Mouse (Mus musculus): ENCODE measurements around the gene Siae.
A peak's percentile ranks its signal among the peaks of the same experiment; 100 is the strongest.

The Siae gene

GRCm38 (mm10) chr9:37540701-37541575 is 14.6 kb upstream of the Siae start:
- DNase-seq, result no peak

GRCm38 (mm10) chr9:37541851-37542642 is 13.5 kb upstream of the Siae start:
- DNase-seq, result no peak

- DNase-seq, result peak; percentile 26 to 35
Observed at GRCm38 (mm10) chr9:37543869-37544440, 11.5 kb upstream of the Siae start.

DNA sequence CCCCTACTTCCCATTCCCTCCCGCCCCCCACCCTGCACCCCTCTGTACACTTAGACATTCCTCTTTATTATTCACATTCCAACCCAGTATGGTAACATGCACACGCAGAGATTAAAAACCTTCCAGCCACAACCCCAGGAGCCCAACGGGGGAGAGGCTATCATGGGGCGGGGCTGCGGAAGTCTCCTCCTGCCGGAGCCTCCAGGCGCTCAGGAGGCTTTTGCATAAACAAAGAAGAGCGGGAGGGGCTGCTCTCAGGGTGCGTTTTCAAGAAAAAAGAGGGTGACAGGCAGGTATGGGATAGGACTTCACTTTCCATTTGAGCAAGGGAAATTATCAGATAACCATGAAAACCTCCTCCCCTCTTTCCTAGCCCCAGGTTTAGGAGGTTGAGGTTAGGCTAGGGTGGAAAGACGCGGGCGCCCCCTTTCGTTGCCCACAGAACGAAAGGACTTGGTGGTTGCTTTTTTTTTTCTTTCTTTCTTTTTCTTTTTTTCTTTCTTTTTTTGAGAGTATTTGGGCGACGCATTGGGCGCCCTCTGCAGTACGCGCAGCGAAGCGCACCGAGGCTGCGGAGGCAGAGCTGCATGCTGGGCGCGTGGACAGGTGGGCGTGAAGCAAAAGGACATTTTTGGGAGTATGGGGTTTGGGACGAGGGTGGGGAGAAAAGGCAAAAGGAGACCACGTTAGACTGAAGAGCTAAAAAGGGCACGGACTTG is 10.9 kb upstream of the Siae start:
- DNase-seq, result peak; percentile 59 to 73

- no peak for DNase-seq
Observed at GRCm38 (mm10) chr9:37545166-37545610, 10.3 kb upstream of the Siae start.

GRCm38 (mm10) chr9:37545847-37546452 is 9.5 kb upstream of the Siae start:
- no peak for DNase-seq

- no peak for DNase-seq
Observed at GRCm38 (mm10) chr9:37546889-37547288, 8.6 kb upstream of the Siae start.

DNA sequence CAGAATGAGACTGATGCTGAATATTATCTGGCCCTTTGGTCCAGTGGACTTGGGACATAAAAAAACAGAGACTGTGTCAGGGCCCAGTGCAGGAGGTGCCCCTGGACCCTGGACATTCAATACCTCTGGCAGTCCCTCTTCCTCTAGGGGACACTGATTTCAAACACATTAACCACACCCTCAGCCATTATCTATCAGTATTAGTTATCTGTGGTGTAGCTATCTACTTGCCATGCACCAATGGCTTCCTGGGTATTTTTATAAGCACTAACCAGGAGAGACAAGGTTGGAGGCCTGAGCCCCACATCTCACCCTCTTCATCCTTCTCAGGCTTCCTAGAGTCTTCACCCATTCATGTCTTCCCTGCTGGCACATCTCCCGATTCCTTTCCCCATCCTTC is 5.1 kb upstream of the Siae start:
- no peak for DNase-seq

DNA sequence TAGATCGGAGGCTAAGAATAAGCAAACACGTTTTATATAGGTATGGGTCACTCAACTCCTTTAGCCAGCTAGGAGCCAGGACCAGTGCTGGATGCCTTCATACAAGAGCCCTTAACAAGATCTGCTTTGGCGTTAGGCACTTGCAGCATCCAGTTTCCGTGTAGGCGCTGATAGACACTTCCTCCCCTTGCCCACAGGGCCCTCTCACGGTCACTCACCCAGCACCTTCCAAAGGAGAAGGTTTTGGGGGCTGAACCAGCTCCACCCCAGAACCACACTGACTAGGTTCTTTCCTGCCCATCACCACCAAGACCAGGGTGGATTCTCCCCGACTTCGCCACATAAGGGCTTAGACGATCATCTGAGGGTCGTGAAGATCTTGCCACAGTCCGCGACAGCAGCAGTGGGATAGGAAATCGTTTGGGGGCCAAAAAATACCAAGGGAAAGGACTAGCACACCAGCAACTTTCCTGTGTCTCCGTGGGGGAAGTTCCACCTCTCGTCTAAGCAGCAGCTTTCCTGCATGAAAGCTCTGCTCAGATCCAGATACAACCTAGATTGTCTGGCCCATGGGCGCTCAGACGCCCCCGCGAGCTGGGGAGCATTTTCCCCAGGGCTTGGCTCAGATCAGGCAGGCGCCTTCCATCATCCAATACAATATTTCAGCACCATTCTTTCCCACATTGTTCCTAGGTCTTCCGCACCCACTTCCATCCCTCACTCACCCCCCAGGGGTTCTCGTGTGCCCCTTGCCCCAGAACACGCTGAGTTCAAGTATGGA is 3.6 kb upstream of the Siae start:
- DNase-seq, result no peak

DNA sequence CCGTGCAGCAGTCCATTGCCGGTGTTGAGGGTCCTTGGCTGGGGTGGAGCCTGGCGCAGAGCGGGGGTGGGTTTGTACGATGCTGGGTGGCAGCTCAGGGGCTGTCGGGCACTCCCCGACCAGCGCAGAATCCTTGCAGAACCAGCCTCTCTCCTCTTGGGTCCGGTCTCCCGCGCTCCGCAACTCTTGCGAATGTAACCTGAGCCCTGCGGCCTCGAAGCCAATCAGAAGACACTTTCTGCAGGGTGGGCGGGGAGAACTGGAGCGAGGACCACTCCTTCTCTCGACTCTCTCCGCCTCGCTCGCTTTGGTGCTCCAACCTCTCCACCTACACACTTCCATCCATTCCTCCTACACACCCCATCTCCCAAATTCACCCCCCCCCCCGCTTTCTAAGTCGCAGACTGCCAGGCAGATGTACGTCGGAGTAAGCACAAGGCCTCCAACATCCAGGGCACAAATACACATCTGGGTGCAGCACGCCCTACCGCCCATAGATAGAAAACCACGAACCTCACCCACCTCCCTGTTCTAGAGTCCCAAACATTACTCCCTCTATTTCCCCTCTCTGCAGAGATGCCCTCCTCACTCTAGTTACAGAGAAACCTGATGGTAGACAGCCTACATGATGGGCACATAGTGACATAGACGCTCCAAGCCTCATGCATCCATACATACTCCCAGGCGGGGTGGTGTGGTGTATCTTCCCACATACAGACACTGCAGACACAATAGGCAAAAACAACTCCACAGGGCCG is 2.8 kb upstream of the Siae start, which contains the start of gene Nrgn:
TSS of gene Nrgn (minus strand) at position 369 of the 758 bp plus-strand sequence.
- DNase-seq, result peak; percentile 76 to 86

- DNase-seq, result no peak
Observed at GRCm38 (mm10) chr9:37554279-37554678, 1.2 kb upstream of the Siae start.

DNA sequence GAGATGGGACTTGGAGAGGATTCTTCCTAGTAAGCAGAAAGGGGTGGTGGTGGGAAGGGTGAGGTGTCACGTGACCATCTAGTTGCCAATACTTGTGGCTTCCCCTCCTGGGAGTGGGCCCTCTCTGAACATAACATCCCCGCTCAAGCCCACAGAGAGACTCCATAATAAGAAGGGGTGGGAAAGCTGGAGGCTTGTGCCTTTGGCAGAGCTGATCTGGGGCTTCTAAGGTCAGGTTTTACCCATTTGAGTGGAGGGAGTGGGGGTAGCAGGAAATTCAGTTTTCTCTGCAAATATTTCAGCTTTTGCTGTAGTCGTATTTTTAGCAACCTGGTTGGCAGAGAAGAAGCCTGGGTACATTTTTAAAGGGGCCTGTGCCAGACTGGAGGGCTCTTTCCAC is 868 bp downstream of the Siae start:
- no peak for DNase-seq

DNA sequence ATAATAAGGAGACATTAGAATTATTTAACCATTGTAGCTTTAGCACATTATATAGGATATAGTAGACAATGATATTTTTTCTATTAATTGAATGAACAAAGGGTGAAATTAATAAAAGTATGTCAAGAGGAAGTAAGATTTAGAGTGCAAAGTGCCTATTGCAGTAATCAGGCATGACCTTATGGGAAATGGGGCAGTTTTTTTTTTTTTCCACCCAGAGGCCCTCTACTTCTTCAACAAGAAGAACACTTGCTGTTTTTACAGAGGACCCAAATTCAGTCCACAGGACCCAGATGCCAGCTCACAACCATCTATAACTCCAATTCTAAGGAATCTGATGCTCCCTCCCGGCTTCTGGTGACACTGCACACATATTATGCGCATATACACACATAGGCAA is 5.1 kb downstream of the Siae start:
- DNase-seq, result no peak

DNA sequence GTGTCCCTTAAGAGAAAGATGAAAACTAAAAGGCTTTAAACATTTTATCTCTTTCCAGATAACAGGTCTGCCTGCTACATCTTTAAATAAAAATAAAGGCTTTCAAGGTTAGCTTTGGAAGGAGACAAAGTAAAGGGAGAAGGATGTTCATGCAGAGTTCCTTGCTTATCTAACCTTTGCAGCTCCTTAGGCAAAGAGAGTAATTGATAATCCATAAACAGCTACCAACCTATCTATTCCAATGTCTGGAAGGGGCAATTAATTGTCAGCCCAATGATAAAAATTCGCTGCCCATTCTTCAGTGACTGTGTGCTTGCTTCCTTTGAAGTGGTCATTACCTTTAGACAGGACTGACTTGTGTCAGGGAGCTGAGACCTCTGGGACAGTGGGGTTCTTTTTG is 8.3 kb downstream of the Siae start:
- no peak for DNase-seq

DNA sequence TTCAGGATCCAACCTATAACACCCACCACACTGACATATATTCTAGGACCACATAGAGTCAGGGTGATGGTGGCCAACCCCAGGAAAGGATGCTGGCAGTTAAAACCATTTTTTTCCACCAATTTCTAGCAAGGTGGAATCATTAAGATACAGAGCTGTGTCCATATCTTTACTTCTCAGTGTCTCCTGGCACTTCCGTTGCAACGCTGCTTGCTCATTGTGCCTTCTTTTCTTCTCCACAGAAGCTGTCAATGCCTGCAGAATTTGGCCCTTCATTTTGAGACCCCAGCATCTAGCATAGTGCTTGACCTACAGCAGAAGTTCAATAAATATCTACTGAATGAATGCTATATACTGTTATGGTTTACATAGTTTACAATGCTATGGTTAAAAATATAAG is 11.5 kb downstream of the Siae start:
- DNase-seq, result no peak

GRCm38 (mm10) chr9:37567454-37567853 is 12.0 kb downstream of the Siae start:
- no peak for DNase-seq

- peak in 1 of 2 experiments; percentile 35 for DNase-seq
Observed at GRCm38 (mm10) chr9:37567892-37568604, 12.6 kb downstream of the Siae start.

DNA sequence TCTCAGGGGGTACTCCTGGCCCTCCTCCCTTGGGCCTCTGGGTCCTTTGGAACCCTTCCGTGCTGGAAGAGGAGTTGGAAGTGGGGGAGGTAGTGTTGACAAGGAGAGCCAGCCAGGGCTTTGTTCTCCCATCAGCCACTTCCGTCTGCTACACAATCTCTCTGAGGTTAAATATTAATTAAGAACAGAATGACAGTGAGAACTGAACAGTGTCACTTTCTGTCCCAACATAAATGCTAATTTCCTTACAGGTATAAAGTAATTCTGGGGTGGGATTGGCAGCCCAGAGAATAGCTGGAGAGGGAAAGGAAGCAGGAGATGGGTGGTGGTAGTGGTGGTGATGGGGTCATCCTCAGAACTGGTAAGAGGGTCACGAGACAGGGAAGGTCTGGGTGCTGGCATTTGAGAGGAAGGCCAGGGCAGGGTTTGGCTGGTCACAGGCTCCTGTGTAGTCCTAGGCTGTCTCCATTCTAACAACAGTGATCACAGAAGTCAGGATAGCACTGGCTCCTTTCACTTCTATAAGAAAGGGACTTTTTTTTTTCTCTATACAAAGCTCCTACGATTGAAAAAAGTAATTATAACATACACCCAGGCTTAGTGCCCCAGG is 13.2 kb downstream of the Siae start:
- peak; percentile 29 to 30 for DNase-seq

DNA sequence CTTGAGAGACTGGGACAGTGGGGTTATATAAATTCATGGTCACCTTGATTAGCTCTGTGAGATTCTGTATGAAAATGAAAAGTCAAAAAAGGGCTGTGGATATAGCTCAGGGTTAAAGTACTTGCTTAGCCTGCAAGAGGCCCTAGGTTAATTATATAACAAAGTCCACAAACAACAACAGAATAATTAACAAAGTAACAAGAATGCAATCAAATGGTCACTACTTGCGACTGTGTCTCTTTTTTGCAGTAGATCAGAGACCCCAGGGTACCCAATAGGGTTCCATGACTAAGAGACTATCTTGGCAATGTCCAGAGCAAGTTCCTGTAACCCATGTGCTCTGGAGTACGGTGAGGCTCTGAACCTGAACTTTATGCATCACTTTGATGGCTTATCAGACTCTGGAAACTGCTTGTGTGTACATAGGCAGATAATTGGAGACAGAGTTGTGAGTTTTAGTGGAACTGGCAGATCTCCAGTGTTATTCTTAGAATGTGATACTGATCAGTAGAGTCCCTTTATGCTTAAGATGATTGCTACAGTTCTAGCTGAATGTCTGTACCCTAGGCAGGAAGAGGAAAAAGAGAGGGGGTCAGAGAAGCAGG is 13.8 kb downstream of the Siae start:
- peak; percentile 12 to 36 for DNase-seq

Data from kidney, adult 8-10 months (tissue).